Mouse (Mus musculus) limb, embryonic 15.5 days (tissue): ENCODE measurements around the gene Naa20. TPM values are rescaled to one million over a fixed set of nuclear protein-coding genes. Genes with fewer than 3 reads are reported as not detected.

Source experiments
- microRNA-seq: library from miRNA; unstranded; fragments of <30 nt; microRNA quantifications from one replicate; pipeline ENCODE4, GENCODE M21; 2016
- polyA plus RNA-seq: library from polyadenylated mRNA; unstranded; fragments of >200 nt; fragmentation: Nextera tagmentation; extraction: Ambion mirVana; gene quantifications from 2 replicates; pipeline ENCODE4 v1.2.1, GENCODE M21; 2015

The Naa20 gene
- polyA plus RNA-seq, 1 experiment from 2014 or later = 163 TPM

Small RNA genes lying within 50 kb of the gene (microRNA-seq; reads per million reads assigned to microRNA genes)
- gene Gm25026 = not detected

Other genes starting within 250 kb of the Naa20 start
- 50.4 and 56.0 TPM in 2 replicates for gene Rin2, start 226.9 kb upstream of the Naa20 start, polyA plus RNA-seq
- 0.12 and 0.20 TPM in 2 replicates for gene Cfap61, start 32.7 kb downstream of the Naa20 start, polyA plus RNA-seq
- gene Crnkl1, start 32.9 kb downstream of the Naa20 start, polyA plus RNA-seq = 23.6 and 24.4 TPM in 2 replicates